Mouse (Mus musculus): ENCODE results near the gene Olfr740.

GRCm38 (mm10) chr14:50407268-50407667, 38.1 kb upstream of the Olfr740 start, which contains the start of gene Olfr738:
- TF ChIP-seq TAL1 (IDR thresholded peaks at IDR 0.05; ENCODE audit: low read length), result no peak
- TF ChIP-seq GATA1 (IDR thresholded peaks at IDR 0.05; ENCODE audit: low read length), result no peak
